Mouse (Mus musculus) intestine, postnatal 0 days (tissue): ENCODE results near the gene Sfrp5. TPM values are rescaled to one million over a fixed set of nuclear protein-coding genes. Genes with fewer than 3 reads are reported as not detected.

ENCODE experiments used
- ATAC-seq: fragments of 200-750 bp; cut with Nextera tagmentation; 2 replicates; pipeline ENCODE4 v1.8.0; 2017; ENCODE audit warnings: mild to moderate bottlenecking, moderate TSS enrichment, moderate library complexity
- H3K27ac ChIP-seq: fragments of 300-500 bp; sonication (generic); 2 replicates; pipeline ENCODE4 v1.5.1; 2014; ENCODE audit warnings: mild to moderate bottlenecking, low read depth, low read length, moderate library complexity
- H3K27me3 ChIP-seq: fragments of 300-500 bp; sonication (generic); replicated peaks from 2 replicates; pipeline ENCODE4 v1.6.1; 2014; ENCODE audit warnings: low read length, mixed read lengths; ENCODE audit not compliant: control insufficient read depth, insufficient read depth
- H3K36me3 ChIP-seq: fragments of 300-500 bp; sonication (generic); 2 replicates; pipeline ENCODE4 v1.6.1; 2014; ENCODE audit warnings: mild to moderate bottlenecking, moderate library complexity; ENCODE audit not compliant: control insufficient read depth, insufficient read depth
- H3K4me1 ChIP-seq: fragments of 300-500 bp; sonication (generic); replicated peaks from 2 replicates; pipeline ENCODE4 v1.6.1; 2014; ENCODE audit warnings: antibody characterized with exemption, low read length, mixed read lengths; ENCODE audit not compliant: control insufficient read depth, insufficient read depth
- H3K4me2 ChIP-seq: fragments of 300-500 bp; sonication (generic); replicated peaks from 2 replicates; pipeline ENCODE4 v1.6.1; 2014; ENCODE audit warnings: low read depth, mild to moderate bottlenecking, moderate library complexity
- H3K4me3 ChIP-seq: fragments of 300-500 bp; sonication (generic); 2 replicates; pipeline ENCODE4 v1.5.1; 2014; ENCODE audit warnings: low read depth, low read length
- H3K9ac ChIP-seq: fragments of 300-500 bp; sonication (generic); 2 replicates; pipeline ENCODE4 v1.6.1; 2014; ENCODE audit warnings: mild to moderate bottlenecking, low read depth, low read length
- H3K9me3 ChIP-seq: fragments of 300-500 bp; sonication (generic); 2 replicates; pipeline ENCODE4 v1.6.1; 2016; ENCODE audit warnings: mixed run types; ENCODE audit not compliant: control insufficient read depth
- CTCF ChIP-seq: sonication (generic); IDR thresholded peaks from 2 replicates; pipeline ENCODE4 v1.5.1; 2016; ENCODE audit warnings: low read depth, mild to moderate bottlenecking, control low read depth, antibody characterized with exemption, moderate library complexity
- WGBS: fragments of 180-500 bp; shearing (Covaris S2); extraction: QIAGEN DNeasy Blood & Tissue Kit; methylation state at CpG from one replicate; pipeline ENCODE4 v1.1.7; 2014; 5-methylcytosine and 5-hydroxymethylcytosine counted together
- polyA plus RNA-seq: library from polyadenylated mRNA; unstranded; fragments of >200 nt; fragmentation: Nextera tagmentation; extraction: Ambion mirVana; gene quantifications from 2 replicates; pipeline ENCODE4 v1.2.1, GENCODE M21; 2015

Gene Sfrp5
- polyA plus RNA-seq, 1 experiment from 2014 or later: 0.27 TPM

DNA sequence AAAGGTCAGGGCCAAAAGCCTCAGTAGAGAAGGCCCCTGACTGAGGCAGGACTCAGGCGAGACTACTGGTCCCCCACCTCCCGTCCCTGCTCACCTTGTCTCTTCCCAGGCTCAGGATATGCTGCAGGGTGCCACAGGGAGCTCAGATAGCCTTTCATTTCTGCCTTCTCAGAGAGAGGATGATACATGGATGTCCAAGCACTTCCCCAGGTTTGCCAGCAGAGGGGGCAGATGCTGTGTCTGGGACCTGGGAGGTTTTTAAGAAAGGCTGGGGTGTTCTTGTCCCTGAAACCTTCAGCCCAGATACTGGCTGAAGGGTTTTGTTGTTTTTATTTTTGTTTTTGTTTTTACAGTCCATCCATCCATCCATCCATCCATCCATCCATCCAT is 15.3 kb upstream of the Sfrp5 start:
- WGBS: 23% methylated on average over 2 of the region's 2 CpGs

DNA sequence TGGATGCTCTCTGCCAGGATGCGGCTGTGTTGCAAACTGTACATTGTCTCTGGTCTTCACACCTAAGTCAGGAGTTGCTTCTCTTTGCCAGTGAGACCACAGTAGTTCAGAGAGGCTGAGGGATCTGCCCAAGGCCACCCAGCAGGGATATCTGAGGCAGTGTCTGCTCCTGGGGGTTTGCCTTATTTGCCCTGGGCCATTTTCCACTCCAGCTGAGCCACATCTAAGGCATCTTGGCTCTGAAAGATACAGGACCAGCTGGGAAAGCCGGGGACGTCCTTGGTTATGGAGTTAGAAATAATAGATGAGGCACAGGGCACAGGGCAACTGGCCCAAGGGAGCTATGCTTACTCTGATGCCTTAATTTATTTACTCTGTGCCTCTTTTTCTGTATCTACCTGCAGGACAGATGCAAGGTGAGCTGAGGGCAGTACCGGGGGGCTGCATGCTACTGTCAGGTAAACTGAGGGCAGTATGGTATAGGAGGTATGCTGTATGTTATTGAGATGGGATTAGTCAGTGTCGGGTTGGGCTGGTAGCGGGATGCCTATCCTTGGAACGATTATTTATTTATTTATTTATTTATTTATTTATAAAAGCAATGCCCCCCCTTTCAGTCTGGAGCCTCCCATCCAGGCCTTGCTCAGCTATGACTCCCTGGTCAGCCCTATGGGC is 14.8 kb upstream of the Sfrp5 start:
- H3K36me3 ChIP-seq: no peaks in the 10 kb centered on the region
- no peak overlapping the region for H3K4me3 ChIP-seq
- no peaks in the 10 kb centered on the region for H3K9me3 ChIP-seq
- no peak overlapping the region for H3K9ac ChIP-seq
- H3K27ac ChIP-seq: no peak overlapping the region
- ATAC-seq: no peak
- H3K27me3 ChIP-seq: no peaks in the 10 kb centered on the region
- H3K4me1 ChIP-seq: no peaks in the 10 kb centered on the region
- TF ChIP-seq CTCF: no peak
- H3K4me2 ChIP-seq: no peak overlapping the region
- WGBS: 74% methylated on average over 7 of the region's 7 CpGs

More for the DNA sequence above, 15.3 kb upstream of the Sfrp5 start:
- no peaks in the 10 kb centered on the region for H3K27me3 ChIP-seq
- H3K9ac ChIP-seq: no peak overlapping the region
- peak; percentile 73 for TF ChIP-seq CTCF
- H3K4me1 ChIP-seq: no peaks in the 10 kb centered on the region
- no peak for ATAC-seq
- H3K9me3 ChIP-seq: no peaks in the 10 kb centered on the region
- H3K36me3 ChIP-seq: no peaks in the 10 kb centered on the region
- H3K4me2 ChIP-seq: no peak overlapping the region
- no peak overlapping the region for H3K27ac ChIP-seq
- no peak overlapping the region for H3K4me3 ChIP-seq

DNA sequence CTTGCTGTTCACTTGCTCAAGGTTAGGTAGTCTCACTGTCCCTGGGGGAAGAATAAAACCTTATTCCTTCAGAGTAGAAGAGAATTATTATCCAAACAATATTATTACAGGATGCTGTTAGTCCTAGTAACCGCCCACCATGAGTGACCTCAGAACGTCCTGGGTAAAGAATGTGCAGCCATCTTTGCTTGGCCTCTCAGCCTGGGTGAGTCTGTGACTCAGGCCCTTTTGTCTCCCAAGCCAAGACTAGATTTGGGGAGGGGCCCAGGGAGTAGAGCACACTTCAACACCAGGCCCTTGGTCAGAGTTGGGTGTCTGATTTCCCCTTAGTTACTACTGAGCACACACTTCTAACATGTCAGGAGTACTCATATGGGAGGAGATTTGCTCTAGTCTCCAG is 12.5 kb upstream of the Sfrp5 start:
- WGBS: 53% methylated on average over 2 of the region's 2 CpGs
- TF ChIP-seq CTCF: no peak
- H3K4me1 ChIP-seq: no peaks in the 10 kb centered on the region

GRCm38 (mm10) chr19:42211936-42212335 is 9.9 kb upstream of the Sfrp5 start:
- Histone ChIP-seq H3K27me3 (no peaks in the 10 kb centered on the region), H3K9ac (no peak overlapping the region), H3K4me2 (no peak overlapping the region), H3K9me3 (no peaks in the 10 kb centered on the region), H3K4me1 (no peaks in the 10 kb centered on the region), H3K36me3 (no peaks in the 10 kb centered on the region), H3K27ac (no peak overlapping the region), H3K4me3 (no peak overlapping the region)
- WGBS: 33% methylated on average over 8 of the region's 8 CpGs
- no peak for ATAC-seq
- no peak for TF ChIP-seq CTCF

More for the DNA sequence above, 12.5 kb upstream of the Sfrp5 start:
- Histone ChIP-seq H3K27me3 (no peaks in the 10 kb centered on the region), H3K4me2 (no peak overlapping the region), H3K9ac (no peak overlapping the region), H3K27ac (no peak overlapping the region), H3K4me3 (no peak overlapping the region), H3K9me3 (no peaks in the 10 kb centered on the region), H3K36me3 (no peaks in the 10 kb centered on the region)
- no peak for ATAC-seq

DNA sequence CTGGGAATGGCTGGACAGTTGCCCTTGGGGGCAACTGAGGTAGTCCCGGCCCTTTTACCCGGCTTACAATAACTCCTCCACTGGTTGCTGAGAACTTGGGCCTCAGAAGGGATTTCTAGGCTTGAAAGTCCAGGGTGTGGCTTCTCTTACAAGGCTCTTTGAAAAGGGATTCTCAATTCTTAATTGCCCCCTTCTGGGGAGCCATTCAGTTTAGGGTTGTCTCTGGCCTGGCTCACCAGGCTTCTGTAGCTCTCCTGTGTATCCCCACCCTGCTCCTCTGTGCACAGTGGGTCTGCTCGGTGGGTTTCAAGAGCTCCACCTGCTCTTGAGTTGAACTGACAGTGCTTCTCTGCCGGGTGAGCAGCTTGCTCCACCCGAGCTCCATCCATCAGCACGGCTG is 7.9 kb upstream of the Sfrp5 start:
- TF ChIP-seq CTCF: no peak
- Histone ChIP-seq H3K27me3 (no peaks in the 10 kb centered on the region), H3K4me2 (no peak overlapping the region), H3K9me3 (no peaks in the 10 kb centered on the region), H3K9ac (no peak overlapping the region), H3K27ac (no peak overlapping the region), H3K4me3 (no peak overlapping the region), H3K36me3 (no peaks in the 10 kb centered on the region), H3K4me1 (no peaks in the 10 kb centered on the region)
- ATAC-seq: no peak
- 48% methylated on average over 6 of the region's 6 CpGs for WGBS

DNA sequence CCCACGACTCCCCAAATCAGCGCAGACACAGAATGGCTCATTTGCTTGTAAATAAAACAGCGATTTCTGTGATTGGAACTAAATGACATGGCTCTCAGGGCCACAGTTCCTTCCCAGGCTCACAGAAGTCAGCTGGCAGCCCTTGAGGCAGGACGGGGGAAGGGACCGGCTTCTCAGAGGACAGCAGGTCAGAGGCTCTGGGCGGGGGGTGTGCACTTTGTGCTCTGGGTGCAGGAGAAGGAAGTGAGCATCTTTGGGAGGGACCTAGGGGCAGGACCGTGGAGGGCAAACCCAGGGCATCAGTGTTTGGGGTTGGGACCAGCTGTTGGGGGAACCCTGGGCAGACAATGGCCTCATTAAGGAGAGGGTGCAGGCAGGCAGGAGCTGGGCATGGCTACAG is 7.4 kb upstream of the Sfrp5 start:
- Histone ChIP-seq H3K9me3 (no peaks in the 10 kb centered on the region), H3K36me3 (no peaks in the 10 kb centered on the region), H3K4me3 (no peak overlapping the region), H3K4me2 (no peak overlapping the region), H3K4me1 (no peaks in the 10 kb centered on the region), H3K27ac (no peak overlapping the region), H3K27me3 (no peaks in the 10 kb centered on the region), H3K9ac (no peak overlapping the region)
- 0 out of 2 replicates have a peak, but pooled peaks have one; percentile 33 for ATAC-seq
- no peak for TF ChIP-seq CTCF
- 46% methylated on average over 7 of the region's 7 CpGs for WGBS
